Comparison of ENCODE assay signal across 10 mouse cellular contexts in genomic region chr19:5625311-5625710, GRCm38 (mm10).
"Had no signal": no experiment of that assay in that cellular context is flagged by ENCODE, and none has a peak within 500 bp of the region (broad histone marks: within the 10 kb centered on the region; RNA-seq: fewer than 3 reads in every experiment).

No protein-coding gene starts in this region.

- DNase-seq: lung, adult 18-20 months; lung, embryonic 14.5 days; lung, postnatal 10 days; lung, postnatal 4 days; midbrain, embryonic 14.5 days; right cerebral cortex, postnatal 14 days; thymus, adult 2 months; thymus, postnatal 25 days; thymus, postnatal 4 days had no signal

- ATAC-seq: midbrain, embryonic 16.5 days had no signal
